Mouse (Mus musculus): Measurements from ENCODE around the gene Irf9. TPM values are rescaled to one million over a fixed set of nuclear protein-coding genes. Genes with fewer than 3 reads are reported as not detected.

Gene Irf9
- polyA plus RNA-seq, 1 experiment = 33.2 TPM

DNA sequence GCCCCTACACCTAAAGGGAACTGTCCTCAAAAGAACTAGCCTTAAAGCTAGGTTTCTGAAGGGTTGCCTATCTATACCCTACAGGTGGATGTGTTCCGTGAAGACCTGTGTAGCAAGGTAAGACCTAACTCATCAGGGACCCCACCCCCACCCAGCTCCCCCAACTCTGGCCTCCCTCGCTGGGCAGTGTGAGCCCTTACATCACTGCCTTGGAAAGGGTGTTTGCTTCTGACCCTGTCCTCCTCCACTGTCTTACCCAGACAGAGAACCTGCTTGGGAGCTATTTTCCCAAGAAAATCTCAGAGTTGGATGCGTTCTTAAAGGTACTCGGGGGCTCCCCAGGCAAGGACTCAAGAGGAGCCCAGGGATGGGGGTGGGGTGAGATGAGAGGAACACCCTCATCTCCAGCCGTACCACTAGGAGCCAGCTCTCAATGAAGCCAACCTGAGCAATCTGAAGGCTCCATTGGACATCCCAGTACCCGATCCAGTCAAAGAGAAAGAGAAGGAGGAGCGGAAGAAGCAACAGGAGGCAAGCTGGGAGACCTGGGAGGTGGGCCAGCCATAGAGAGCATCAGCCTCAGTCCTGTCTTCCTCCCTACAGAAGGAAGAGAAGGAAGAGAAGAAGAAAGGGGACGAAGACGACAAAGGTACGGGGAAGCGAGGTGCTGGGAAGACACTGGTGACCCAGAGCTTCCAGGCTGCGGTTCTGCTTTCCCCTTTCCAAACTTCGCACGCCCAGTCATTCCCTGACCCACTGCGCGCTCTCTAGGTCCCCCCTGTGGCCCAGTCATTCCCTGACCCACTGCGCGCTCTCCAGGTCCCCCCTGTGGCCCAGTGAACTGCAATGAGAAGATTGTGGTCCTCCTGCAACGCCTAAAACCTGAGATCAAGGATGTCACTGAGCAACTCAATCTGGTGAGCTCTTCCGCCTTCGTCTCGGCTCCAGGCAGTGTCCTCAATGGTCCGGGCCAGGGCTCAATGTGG, 23.6 kb upstream of the Irf9 start:
- Histone ChIP-seq H3K4me3 (ENCODE audit: insufficient read depth, low read length) (no peak overlapping the region), H3K27ac (ENCODE audit: insufficient read depth, low read length) (no peak overlapping the region), H3K4me1 (ENCODE audit: control insufficient read depth, insufficient read depth, low read length) (no peaks in the 10 kb centered on the region)
- TF ChIP-seq POLR2A (IDR thresholded peaks at IDR 0.05; ENCODE audit: low read depth, low read length) = no peak
- no peak for TF ChIP-seq CTCF (IDR thresholded peaks at IDR 0.05; ENCODE audit: borderline replicate concordance, insufficient read depth, low read length)

DNA sequence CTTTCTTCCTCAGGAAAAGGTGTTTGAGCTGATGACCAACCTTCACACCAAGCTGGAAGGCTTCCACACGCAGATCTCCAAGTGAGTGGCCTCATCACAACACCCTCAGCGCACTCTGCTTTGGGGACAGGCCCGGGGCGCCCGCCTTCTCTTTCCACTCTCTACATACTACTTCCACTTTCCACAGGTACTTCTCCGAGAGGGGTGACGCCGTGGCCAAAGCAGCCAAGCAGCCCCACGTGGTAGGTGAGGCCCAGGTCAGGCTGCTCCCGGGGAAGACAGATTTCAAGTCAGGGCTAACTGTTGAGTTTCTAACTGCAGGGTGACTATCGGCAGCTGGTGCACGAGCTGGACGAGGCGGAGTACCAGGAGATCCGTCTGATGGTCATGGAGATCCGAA, 22.6 kb upstream of the Irf9 start:
- no peak overlapping the region for H3K27ac ChIP-seq (ENCODE audit: insufficient read depth, low read length)

DNA sequence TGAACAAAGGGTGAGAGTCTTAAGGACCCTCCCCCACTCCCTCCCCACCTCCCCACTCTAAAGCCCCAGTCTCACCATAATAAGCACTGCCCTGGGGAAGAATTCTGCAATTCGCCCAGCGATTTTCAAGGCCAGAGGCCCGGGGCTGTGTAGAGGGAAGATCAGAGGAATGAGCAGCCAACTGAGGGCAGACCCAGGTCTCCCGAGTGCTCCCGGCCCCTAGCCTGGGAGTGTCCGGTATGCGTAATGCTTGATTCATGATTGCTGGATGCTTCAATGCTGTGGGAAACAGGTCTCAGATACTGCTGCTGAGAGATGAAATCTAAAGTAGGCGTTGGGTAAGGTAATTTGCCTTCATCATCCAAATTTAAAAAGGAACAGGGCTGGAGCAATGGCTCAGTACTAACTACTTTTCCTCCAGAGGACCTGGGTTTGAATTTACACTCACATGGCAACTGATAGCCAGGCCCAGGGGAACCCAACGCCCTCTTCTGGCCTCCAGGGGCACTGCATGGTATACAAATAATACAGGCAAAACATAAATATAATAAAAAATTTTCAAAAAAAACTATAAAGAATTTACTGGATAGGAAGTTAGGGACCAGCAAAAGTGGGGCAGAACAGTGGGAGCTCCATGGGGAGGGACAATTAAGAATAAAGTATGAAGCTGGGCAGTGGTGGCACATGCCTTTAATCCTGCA, 21.2 kb upstream of the Irf9 start:
- Histone ChIP-seq H3K4me3 (ENCODE audit: insufficient read depth, low read length) (no peak overlapping the region), H3K27ac (ENCODE audit: insufficient read depth, low read length) (no peak overlapping the region), H3K4me1 (ENCODE audit: control insufficient read depth, insufficient read depth, low read length) (no peaks in the 10 kb centered on the region)
- TF ChIP-seq CTCF (IDR thresholded peaks at IDR 0.05; ENCODE audit: borderline replicate concordance, insufficient read depth, low read length) (no peak), POLR2A (IDR thresholded peaks at IDR 0.05; ENCODE audit: low read depth, low read length) (peak; percentile 31; the same call in 1 of the 2 replicates)

More for the DNA sequence above, 22.6 kb upstream of the Irf9 start:
- TF ChIP-seq POLR2A (IDR thresholded peaks at IDR 0.05; ENCODE audit: low read depth, low read length) = no peak
- no peak overlapping the region for H3K4me3 ChIP-seq (ENCODE audit: insufficient read depth, low read length)
- no peaks in the 10 kb centered on the region for H3K4me1 ChIP-seq (ENCODE audit: control insufficient read depth, insufficient read depth, low read length)

DNA sequence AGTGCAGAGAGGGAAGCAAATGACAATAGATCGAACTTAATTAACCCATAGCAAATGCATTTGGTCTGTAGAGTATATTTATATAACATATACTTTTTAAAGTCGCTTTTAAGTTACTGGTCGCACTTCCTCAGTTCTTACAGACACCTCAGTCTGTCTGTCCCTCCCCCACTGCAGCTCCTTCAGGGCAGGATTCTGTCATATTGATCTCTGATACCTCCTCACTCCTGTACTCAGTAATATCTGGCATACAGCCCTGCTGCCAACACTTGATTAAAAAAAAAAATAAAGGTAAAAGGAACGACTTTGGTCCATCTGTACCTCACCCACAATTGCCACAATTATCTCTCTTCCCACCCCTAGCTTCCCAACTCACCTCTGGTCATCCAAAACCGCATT, 19.1 kb upstream of the Irf9 start:
- no peak overlapping the region for H3K27ac ChIP-seq (ENCODE audit: insufficient read depth, low read length)
- TF ChIP-seq POLR2A (IDR thresholded peaks at IDR 0.05; ENCODE audit: low read depth, low read length) (no peak), CTCF (IDR thresholded peaks at IDR 0.05; ENCODE audit: borderline replicate concordance, insufficient read depth, low read length) (no peak)
- H3K4me3 ChIP-seq (ENCODE audit: insufficient read depth, low read length) = peak overlapping the region; percentile 73
- H3K4me1 ChIP-seq (ENCODE audit: control insufficient read depth, insufficient read depth, low read length) = no peaks in the 10 kb centered on the region

DNA sequence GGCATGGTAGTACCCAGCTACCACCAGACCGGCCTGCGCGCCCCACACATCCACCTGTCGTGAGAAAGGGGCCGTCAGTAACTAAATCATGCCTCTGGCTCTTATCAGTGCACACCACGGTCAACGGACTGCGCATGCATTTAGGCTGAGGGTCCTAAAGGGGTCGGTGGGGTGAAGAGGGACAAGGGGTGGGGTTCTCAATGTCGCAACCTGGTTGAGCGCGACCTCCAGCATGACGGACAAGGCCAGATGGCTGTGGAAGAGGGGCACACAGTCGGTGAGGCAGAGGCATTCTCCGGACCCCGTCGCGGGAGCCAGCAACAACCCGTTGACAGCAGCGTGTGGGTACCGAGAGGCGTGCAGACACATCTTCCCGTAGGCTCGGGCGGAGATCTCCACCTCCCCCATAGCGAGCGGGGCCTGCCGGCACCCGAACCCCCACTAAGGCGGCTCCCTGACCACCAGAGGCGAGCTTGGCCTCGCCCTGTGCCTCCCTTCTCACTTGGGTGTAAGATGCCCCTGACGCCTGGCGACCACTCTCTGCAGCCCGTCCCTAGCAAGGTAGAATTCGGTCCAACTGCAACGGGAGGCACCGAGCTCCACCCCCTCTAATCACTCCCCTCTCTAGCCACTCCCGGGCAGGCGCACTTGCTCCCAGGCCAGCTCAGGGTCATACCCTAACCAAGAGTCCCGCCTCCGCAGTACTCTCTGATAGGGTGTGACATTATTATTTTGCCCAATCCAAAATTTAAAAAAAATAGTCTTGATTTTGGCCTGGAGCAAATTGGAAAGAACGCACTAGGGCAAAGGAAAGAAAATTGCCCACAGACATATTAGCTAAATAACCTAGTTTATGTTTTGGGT, 18.4 kb upstream of the Irf9 start, which contains the start of gene Emc9:
TSS of gene Emc9 (minus strand) at position 601 of the 864 bp plus-strand sequence.
- H3K27ac ChIP-seq (ENCODE audit: insufficient read depth, low read length) = no peak within 1 kb of the TSS
- H3K4me1 ChIP-seq (ENCODE audit: control insufficient read depth, insufficient read depth, low read length) = 0 out of 2 replicates have a peak, but pooled peaks cover 2% of the 10 kb centered on the region

DNA sequence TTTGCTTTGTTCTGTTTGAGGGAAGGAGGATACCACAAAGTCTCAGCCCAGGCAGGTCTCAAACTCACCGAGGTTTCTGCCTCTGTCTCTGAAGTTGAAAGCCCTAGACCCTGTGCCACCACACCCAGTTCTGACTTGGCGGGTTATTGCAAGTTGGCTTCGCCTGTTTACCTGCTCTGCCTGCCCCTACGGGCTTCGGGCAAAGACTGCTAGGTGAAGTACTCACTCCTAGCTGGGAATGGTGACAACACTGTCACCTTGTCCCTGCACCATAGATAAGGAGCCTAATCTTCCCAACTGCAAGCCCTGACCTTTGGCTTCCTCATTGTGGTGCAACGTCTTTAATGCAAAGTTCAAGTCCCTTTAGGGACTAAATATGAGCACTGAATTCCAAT, 17.8 kb upstream of the Irf9 start:
- TF ChIP-seq POLR2A (IDR thresholded peaks at IDR 0.05; ENCODE audit: low read depth, low read length) (no peak), CTCF (IDR thresholded peaks at IDR 0.05; ENCODE audit: borderline replicate concordance, insufficient read depth, low read length) (no peak)
- Histone ChIP-seq H3K27ac (ENCODE audit: insufficient read depth, low read length) (no peak overlapping the region), H3K4me3 (ENCODE audit: insufficient read depth, low read length) (no peak overlapping the region), H3K4me1 (ENCODE audit: control insufficient read depth, insufficient read depth, low read length) (0 out of 2 replicates have a peak, but pooled peaks cover 4% of the 10 kb centered on the region)

More for the DNA sequence above, 18.4 kb upstream of the Irf9 start, which contains the start of gene Emc9:
- TF ChIP-seq CTCF (IDR thresholded peaks at IDR 0.05; ENCODE audit: borderline replicate concordance, insufficient read depth, low read length) (no peak), POLR2A (IDR thresholded peaks at IDR 0.05; ENCODE audit: low read depth, low read length) (peak; percentile 85)
- H3K4me3 ChIP-seq (ENCODE audit: insufficient read depth, low read length) = peak within 1 kb of the TSS; percentile 73

DNA sequence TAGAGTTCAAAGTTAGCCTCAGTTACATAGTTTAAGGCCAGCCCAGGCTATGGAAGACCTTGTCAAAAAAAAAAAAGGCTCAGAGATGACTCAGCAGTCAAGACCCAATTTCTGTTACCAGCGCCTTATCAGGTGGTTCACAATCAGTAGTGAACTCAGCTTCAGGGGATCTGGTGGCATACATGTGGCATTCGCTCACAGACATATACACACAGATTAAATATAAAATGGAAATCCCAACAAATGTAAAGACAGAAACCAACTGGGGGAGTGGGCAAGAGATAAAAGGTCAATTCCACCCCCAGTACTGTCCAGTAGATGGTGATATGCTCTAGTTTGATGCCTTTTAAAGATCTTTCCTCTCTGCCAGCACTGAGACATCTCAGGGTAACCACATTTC, 17.2 kb upstream of the Irf9 start:
- Histone ChIP-seq H3K4me3 (ENCODE audit: insufficient read depth, low read length) (no peak overlapping the region), H3K27ac (ENCODE audit: insufficient read depth, low read length) (no peak overlapping the region), H3K4me1 (ENCODE audit: control insufficient read depth, insufficient read depth, low read length) (0 out of 2 replicates have a peak, but pooled peaks cover 4% of the 10 kb centered on the region)
- TF ChIP-seq POLR2A (IDR thresholded peaks at IDR 0.05; ENCODE audit: low read depth, low read length) (no peak), CTCF (IDR thresholded peaks at IDR 0.05; ENCODE audit: borderline replicate concordance, insufficient read depth, low read length) (no peak)

DNA sequence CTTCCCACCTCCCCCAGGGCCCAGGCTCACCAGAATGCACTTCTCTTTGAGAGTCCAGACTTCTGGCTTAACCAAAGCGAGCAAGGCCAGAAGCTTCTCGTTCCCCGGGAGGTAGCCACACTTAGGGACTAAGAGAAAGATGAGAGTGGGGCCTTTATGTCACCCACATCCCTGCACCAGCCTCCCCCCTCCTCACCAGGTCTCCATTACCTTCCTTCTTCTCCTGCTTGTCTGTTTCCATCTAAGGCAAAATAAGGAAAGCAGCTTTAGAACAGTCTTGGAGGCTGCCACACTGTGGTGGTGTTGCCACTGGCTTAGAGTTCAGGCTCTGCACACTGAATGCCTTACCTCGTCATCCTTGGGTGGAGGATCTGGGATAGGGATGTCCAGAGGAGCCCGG, 14.1 kb upstream of the Irf9 start:
- H3K4me1 ChIP-seq (ENCODE audit: control insufficient read depth, insufficient read depth, low read length) = 0 out of 2 replicates have a peak, but pooled peaks cover 4% of the 10 kb centered on the region
- TF ChIP-seq CTCF (IDR thresholded peaks at IDR 0.05; ENCODE audit: borderline replicate concordance, insufficient read depth, low read length) = no peak
- no peak for TF ChIP-seq POLR2A (IDR thresholded peaks at IDR 0.05; ENCODE audit: low read depth, low read length)
- H3K27ac ChIP-seq (ENCODE audit: insufficient read depth, low read length) = no peak overlapping the region
- no peak overlapping the region for H3K4me3 ChIP-seq (ENCODE audit: insufficient read depth, low read length)
